Mouse (Mus musculus) neutrophil, adult 5-6 weeks (primary cell): ENCODE measurements around the gene Anks1b. TPM values are rescaled to one million over a fixed set of nuclear protein-coding genes. Genes with fewer than 3 reads are reported as not detected.

Experiments
- ATAC-seq: fragments of 151-379, 151-347 bp; 2 replicates; pipeline ENCODE4 v1.8.0; 2017; ENCODE audit warnings: mild to moderate bottlenecking, moderate TSS enrichment; ENCODE audit not compliant: insufficient number of reproducible peaks, poor library complexity, low FRiP score, severe bottlenecking; ENCODE audit errors: extremely low read depth
- total RNA-seq: library from RNA; stranded (forward); fragments of 200-1000 nt; gene quantifications from 2 replicates; pipeline ENCODE4 v1.2.3, GENCODE M21; 2017

Gene Anks1b
- total RNA-seq, 1 experiment from 2014 or later: 0.23 TPM

DNA sequence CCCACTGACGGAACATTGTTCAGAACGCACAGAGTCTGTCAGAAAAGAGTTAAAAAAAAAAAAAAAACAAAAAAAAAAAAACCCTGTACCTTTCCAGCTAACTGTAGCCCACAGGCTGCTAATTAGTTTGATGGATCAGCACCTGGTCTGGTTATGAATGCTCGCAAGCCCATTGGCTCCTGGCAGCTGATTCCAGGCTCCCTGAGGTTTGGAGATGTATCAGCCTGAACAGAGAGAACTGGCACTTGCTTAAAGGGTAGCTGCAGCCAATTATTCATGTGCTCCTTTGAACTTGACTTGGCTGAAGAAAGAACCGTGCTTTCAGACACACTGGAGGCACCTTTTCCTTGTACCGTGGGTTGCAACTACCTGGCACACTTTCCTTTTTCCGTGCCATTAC, 941.1 kb downstream of the Anks1b start:
- ATAC-seq: no peak

- ATAC-seq: no peak
These were observed 945.1 kb downstream of the Anks1b start for GRCm38 (mm10) chr10:90818246-90818937.

DNA sequence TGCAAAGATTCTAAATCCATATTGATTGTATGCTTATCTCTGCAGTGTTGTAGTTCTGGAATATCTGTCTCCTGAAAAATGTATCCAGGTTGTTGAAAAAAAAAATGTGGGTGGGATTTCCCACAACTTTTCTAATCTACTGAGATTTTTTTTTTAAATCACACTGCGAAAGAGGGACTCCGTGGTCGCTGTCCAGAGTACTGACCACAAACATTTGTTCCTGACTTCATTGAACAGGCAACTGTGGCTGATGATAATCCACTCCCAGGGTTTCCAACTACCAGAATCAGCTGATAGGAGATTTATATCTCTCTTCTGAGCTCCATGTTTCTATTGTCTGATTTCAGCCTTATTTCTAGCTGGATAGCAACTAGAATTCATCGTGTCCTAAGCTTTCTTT, 950.1 kb downstream of the Anks1b start:
- ATAC-seq: no peak

DNA sequence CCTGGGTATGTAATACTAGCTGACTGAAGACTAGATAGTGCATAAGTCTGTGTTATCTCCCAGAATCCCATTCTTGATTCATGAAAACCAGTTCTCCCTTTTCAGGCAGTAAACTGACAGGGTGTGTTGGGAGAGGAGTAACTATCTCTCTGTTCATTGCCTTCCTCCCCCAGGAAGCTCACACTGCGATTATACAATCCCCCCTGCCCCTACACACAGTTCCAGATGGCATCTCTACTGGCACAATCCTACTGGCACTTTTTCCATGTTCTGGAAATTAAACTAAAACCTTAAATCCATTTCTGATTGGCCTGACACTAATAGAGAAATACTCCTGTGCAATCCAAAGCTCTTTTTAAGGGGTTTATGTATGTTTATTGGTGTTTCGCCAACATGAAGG, 951.4 kb downstream of the Anks1b start:
- no peak for ATAC-seq

- ATAC-seq: no peak
These were observed 953.6 kb downstream of the Anks1b start for GRCm38 (mm10) chr10:90826939-90827338.

DNA sequence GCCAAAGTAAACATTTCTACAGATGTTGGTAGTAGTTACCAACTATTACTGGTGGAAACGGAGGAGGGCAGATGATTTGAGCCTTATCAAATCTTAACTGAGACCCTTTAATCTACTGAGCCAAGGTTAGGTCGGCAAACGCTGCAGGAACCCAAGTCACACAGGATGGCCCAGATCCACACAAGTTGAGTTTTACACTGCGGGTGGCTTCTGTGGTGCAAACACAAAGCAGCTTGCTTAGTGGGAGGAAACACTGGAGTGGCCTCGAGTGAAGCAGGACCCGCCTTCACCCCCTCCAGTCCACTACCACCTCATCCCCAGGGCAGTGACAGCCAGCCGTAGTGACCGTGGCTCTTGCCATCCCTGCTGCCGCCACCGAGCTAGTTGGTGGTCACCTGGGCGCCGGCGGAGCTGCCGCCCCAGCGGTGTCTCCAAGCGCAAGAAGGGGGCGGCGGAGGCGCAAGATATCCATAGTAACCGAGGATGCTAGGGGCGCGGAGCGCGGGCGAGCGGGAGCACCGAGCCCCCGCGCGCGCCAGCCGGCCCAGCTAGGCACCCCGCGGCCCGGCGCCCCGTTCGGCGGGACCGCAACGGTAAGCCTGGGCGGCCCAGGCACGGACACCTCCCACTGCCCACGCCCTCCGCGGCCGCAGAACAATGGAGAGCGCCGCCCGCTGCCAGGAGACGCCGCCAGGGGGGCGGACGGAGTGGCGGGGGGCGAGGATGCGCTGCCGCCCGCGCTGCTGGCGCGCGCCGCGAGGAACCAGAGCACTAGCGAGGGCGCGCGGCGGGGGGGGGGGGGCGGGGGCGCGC, 955.5 kb downstream of the Anks1b start:
- no peak for ATAC-seq

DNA sequence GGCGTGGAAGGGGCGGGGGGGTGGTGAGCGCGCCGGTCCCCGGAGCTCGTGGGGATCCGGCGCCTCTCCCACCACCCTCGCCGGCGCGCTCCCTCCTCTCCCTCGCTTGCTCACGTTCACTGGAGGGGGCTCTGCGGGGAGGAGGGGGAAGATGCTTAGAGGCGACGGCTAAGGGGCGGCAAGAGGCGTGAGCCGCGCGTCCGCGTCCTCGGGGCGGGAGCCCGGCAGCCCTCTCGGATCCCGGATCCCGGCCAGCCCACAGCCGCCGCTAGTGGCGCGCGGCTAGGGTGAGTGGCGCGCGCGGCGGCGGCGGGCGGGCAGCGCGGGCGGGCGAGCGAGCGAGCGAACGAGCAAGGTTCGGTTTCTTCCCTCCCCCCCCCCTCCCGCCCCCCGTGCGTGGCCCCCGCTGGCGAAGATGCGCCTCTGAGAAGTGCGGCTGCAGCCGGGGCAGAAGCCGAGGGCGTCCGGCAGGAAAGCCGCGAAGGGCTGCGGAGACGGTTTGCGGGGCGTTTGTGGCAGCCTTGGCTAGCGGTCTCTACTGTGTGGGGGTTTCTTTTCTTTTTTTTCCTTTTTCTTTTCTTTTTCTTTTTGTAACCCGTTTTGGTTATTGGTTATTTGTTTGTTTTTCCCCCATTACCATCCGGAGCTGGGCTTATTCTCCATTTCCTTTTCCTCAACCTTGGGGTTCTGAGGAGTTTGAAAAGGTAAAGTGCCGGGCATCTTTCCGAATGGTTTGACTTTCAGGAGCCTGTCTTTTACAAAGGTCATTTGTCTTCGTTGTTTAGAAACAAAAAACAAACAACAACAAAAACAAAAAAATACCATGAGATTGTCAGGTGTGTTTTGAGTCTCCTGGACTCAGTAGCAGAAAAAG, 956.3 kb downstream of the Anks1b start:
- no peak for ATAC-seq

- ATAC-seq: no peak
These were observed 956.9 kb downstream of the Anks1b start for GRCm38 (mm10) chr10:90830268-90830585.

- ATAC-seq: no peak
These were observed 957.4 kb downstream of the Anks1b start for GRCm38 (mm10) chr10:90830591-90831287.

- ATAC-seq: no peak
These were observed 957.9 kb downstream of the Anks1b start for GRCm38 (mm10) chr10:90831288-90831626.

DNA sequence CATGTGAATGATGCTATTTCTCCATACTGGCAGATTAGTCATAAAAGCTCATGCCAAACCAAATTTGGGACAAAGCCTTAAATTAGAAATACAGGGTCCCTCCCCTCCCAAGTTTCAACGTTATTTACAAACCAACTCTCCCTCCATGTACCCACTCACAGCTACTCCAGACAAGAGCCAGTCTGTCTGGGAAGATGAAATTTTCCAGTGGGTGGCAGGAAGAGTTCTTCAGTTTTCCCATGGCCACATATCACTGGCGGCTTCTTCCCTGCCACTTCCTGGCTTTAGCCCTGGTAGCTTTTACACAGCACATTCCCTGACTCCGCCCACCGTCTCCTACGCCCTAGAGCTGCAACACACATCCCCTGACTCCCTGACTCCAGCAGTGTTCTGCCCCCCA, 961.0 kb downstream of the Anks1b start:
- ATAC-seq: no peak

GRCm38 (mm10) chr10:90835195-90835594, 961.9 kb downstream of the Anks1b start:
- ATAC-seq: no peak

- ATAC-seq: no peak
These were observed 966.5 kb downstream of the Anks1b start for GRCm38 (mm10) chr10:90839611-90840335.

- no peak for ATAC-seq
These were observed 969.1 kb downstream of the Anks1b start for GRCm38 (mm10) chr10:90842398-90842797.

DNA sequence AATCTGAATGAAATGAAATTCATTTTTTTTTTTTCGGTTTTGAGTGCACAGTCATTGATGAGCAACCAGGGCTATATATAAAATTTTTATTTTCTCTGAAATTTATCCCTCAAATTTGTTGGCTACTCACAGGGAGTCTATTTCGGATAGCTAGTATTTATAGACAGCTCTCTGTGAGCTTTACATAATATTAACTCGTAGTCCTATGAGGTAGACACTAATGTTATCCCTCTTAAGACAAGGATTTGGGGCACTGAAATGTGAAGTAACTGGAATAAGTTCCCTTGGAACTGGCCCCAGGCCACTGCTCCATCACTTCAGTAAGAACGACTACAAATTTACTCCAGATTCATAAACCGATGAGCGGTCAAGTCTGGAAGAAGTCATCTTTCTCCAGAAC, 977.8 kb downstream of the Anks1b start:
- no peak for ATAC-seq

DNA sequence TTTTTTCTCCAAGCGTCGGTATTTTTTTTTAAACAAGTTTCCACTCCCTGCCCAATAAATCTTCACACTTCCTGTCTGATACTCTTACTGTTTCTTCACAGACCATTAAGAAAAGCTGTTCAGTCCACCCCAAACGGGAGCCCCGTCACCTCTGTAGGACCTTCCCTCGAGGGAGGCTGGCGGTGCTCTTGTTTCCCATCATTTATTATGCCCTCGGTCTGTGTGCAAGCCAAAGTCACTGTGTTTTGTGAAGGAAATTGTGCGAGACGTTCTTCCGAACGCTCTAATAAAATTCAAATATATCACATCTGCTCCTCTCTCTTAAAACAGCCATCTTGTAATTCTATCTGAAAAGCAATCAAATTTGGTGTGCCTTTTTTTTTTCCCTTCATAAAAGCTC, 978.7 kb downstream of the Anks1b start:
- no peak for ATAC-seq

GRCm38 (mm10) chr10:90852432-90852831, 979.1 kb downstream of the Anks1b start:
- no peak for ATAC-seq

- no peak for ATAC-seq
These were observed 983.4 kb downstream of the Anks1b start for GRCm38 (mm10) chr10:90856668-90857067.
